Mouse (Mus musculus): Measurements from ENCODE around the gene Ipo11. TPM values are rescaled to one million over a fixed set of nuclear protein-coding genes. Genes with fewer than 3 reads are reported as not detected.

The Ipo11 gene
- polyA plus RNA-seq, 1 experiment = 12.6 TPM

DNA sequence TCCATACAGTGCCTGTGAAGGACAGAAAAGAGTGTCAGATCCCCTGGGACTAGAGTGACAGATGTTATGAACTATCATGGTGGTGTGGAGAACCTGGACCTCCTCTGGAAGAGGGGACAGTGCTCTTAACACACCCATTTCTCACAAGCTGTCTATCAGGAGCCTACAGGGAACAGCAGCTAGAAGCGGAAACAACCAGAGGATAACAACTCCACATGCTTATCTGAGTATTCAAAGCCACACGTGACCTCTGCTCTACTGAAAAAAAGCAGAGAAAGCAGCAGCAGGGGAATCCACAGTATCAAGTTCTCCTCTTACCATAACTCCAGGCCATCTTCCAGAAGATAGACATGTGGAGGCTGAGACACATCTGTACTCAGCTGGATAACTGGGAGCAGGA is 71.2 kb downstream of the Ipo11 start:
- H3K4me1 ChIP-seq (ENCODE audit: control insufficient read depth, insufficient read depth, insufficient read length) = no peaks in the 10 kb centered on the region
- peaks cover 6% of the 10 kb centered on the region for H3K36me3 ChIP-seq (ENCODE audit: control insufficient read depth, insufficient read depth, low read length)
- TF ChIP-seq CTCF (IDR thresholded peaks at IDR 0.05; ENCODE audit: extremely low read depth, insufficient read depth, insufficient read length, insufficient replicate concordance) = no peak
- no peak for TF ChIP-seq POLR2A (IDR thresholded peaks at IDR 0.05; ENCODE audit: low read depth, low read length)
- 82% methylated on average over 2 of the region's 2 CpGs for WGBS
- DNase-seq (ENCODE audit: low read depth in 1 of 2, low spot score in 2 of 2) = no peak
- H3K27ac ChIP-seq (ENCODE audit: insufficient read depth, low read length) = no peak overlapping the region
- no peak overlapping the region for H3K4me3 ChIP-seq (ENCODE audit: extremely low read depth, insufficient read depth, insufficient read length)
- no peaks in the 10 kb centered on the region for H3K27me3 ChIP-seq (ENCODE audit: control insufficient read depth, insufficient read depth, low read length)

GRCm38 (mm10) chr13:106858779-106859178 is 78.0 kb downstream of the Ipo11 start:
- H3K27me3 ChIP-seq (ENCODE audit: control insufficient read depth, insufficient read depth, low read length) = no peaks in the 10 kb centered on the region
- no peak for DNase-seq (ENCODE audit: low read depth in 1 of 2, low spot score in 2 of 2)
- H3K27ac ChIP-seq (ENCODE audit: insufficient read depth, low read length) = no peak overlapping the region
- H3K36me3 ChIP-seq (ENCODE audit: control insufficient read depth, insufficient read depth, low read length) = peaks cover 3% of the 10 kb centered on the region
- WGBS = 91% methylated on average over 5 of the region's 5 CpGs
- TF ChIP-seq CTCF (IDR thresholded peaks at IDR 0.05; ENCODE audit: extremely low read depth, insufficient read depth, insufficient read length, insufficient replicate concordance) (no peak), POLR2A (IDR thresholded peaks at IDR 0.05; ENCODE audit: low read depth, low read length) (no peak)
- no peaks in the 10 kb centered on the region for H3K4me1 ChIP-seq (ENCODE audit: control insufficient read depth, insufficient read depth, insufficient read length)
- H3K4me3 ChIP-seq (ENCODE audit: extremely low read depth, insufficient read depth, insufficient read length) = no peak overlapping the region

GRCm38 (mm10) chr13:106856556-106856955 is 80.2 kb downstream of the Ipo11 start:
- Histone ChIP-seq H3K4me3 (ENCODE audit: extremely low read depth, insufficient read depth, insufficient read length) (no peak overlapping the region), H3K27me3 (ENCODE audit: control insufficient read depth, insufficient read depth, low read length) (no peaks in the 10 kb centered on the region), H3K4me1 (ENCODE audit: control insufficient read depth, insufficient read depth, insufficient read length) (no peaks in the 10 kb centered on the region), H3K27ac (ENCODE audit: insufficient read depth, low read length) (no peak overlapping the region), H3K36me3 (ENCODE audit: control insufficient read depth, insufficient read depth, low read length) (peaks cover 1% of the 10 kb centered on the region)
- DNase-seq (ENCODE audit: low read depth in 1 of 2, low spot score in 2 of 2) = no peak
- WGBS = 93% methylated on average over 3 of the region's 3 CpGs
- TF ChIP-seq POLR2A (IDR thresholded peaks at IDR 0.05; ENCODE audit: low read depth, low read length) (no peak), CTCF (IDR thresholded peaks at IDR 0.05; ENCODE audit: extremely low read depth, insufficient read depth, insufficient read length, insufficient replicate concordance) (no peak)

DNA sequence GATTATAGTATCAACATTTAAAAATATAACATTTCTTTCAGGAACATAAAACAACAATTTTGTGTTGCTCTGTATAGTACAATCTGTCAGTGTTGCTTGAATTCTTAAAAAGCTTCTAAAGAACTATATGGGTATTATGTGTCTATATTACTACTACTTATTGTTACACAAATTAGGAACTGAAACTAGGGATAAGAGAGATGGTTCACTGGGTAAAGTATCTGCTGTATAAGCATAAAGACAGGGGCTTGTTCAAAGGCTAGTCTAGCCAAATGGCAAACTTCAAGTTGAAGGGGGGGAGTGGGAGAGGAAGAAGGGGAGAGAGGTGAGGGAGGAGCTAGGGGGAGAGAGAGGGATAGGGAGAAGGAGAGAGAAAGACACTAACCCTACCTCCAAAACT is 89.2 kb downstream of the Ipo11 start:
- Histone ChIP-seq H3K36me3 (ENCODE audit: control insufficient read depth, insufficient read depth, low read length) (no peaks in the 10 kb centered on the region), H3K4me1 (ENCODE audit: control insufficient read depth, insufficient read depth, insufficient read length) (peaks cover 2% of the 10 kb centered on the region; the same call in 1 of the 2 replicates), H3K4me3 (ENCODE audit: extremely low read depth, insufficient read depth, insufficient read length) (no peak overlapping the region), H3K27me3 (ENCODE audit: control insufficient read depth, insufficient read depth, low read length) (no peaks in the 10 kb centered on the region), H3K27ac (ENCODE audit: insufficient read depth, low read length) (no peak overlapping the region)
- DNase-seq (ENCODE audit: low read depth in 1 of 2, low spot score in 2 of 2) = no peak
- TF ChIP-seq CTCF (IDR thresholded peaks at IDR 0.05; ENCODE audit: extremely low read depth, insufficient read depth, insufficient read length, insufficient replicate concordance) (no peak), POLR2A (IDR thresholded peaks at IDR 0.05; ENCODE audit: low read depth, low read length) (no peak)

- no peak for DNase-seq (ENCODE audit: low read depth in 1 of 2, low spot score in 2 of 2)
- no peaks in the 10 kb centered on the region for H3K27me3 ChIP-seq (ENCODE audit: control insufficient read depth, insufficient read depth, low read length)
- H3K4me1 ChIP-seq (ENCODE audit: control insufficient read depth, insufficient read depth, insufficient read length) = peaks cover 2% of the 10 kb centered on the region; the same call in 1 of the 2 replicates
- 75% methylated on average over 3 of the region's 3 CpGs for WGBS
- no peak overlapping the region for H3K27ac ChIP-seq (ENCODE audit: insufficient read depth, low read length)
- peaks cover 2% of the 10 kb centered on the region; the same call in 1 of the 2 replicates for H3K36me3 ChIP-seq (ENCODE audit: control insufficient read depth, insufficient read depth, low read length)
- no peak overlapping the region for H3K4me3 ChIP-seq (ENCODE audit: extremely low read depth, insufficient read depth, insufficient read length)
- no peak for TF ChIP-seq POLR2A (IDR thresholded peaks at IDR 0.05; ENCODE audit: low read depth, low read length)
- no peak for TF ChIP-seq CTCF (IDR thresholded peaks at IDR 0.05; ENCODE audit: extremely low read depth, insufficient read depth, insufficient read length, insufficient replicate concordance)
These were observed 91.8 kb downstream of the Ipo11 start for GRCm38 (mm10) chr13:106844928-106845327.

DNA sequence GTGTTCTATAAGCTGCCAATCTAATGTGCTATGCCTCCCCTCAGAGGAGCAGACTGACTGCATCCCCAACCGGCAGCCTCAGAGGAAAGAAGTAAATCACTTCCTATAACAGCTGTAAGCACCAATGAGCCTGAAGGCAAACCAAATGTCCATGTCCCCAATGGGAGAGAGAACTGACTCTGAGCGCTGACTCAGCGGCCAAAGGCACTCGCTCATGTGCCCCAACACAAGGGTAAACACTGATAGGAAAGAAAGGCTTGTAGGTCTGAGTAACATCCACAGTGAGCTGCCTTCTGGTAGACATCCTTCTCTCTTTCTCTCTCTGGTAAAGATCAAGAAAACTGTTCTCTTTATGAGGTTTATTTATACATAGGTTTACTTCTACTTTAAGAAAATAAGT is 94.2 kb downstream of the Ipo11 start:
- DNase-seq (ENCODE audit: low read depth in 1 of 2, low spot score in 2 of 2) = no peak
- WGBS = 79% methylated on average over 4 of the region's 4 CpGs
- Histone ChIP-seq H3K27ac (ENCODE audit: insufficient read depth, low read length) (no peak overlapping the region), H3K36me3 (ENCODE audit: control insufficient read depth, insufficient read depth, low read length) (peaks cover 4% of the 10 kb centered on the region; the same call in 1 of the 2 replicates), H3K4me1 (ENCODE audit: control insufficient read depth, insufficient read depth, insufficient read length) (no peaks in the 10 kb centered on the region), H3K27me3 (ENCODE audit: control insufficient read depth, insufficient read depth, low read length) (no peaks in the 10 kb centered on the region), H3K4me3 (ENCODE audit: extremely low read depth, insufficient read depth, insufficient read length) (no peak overlapping the region)
- TF ChIP-seq POLR2A (IDR thresholded peaks at IDR 0.05; ENCODE audit: low read depth, low read length) = no peak

DNA sequence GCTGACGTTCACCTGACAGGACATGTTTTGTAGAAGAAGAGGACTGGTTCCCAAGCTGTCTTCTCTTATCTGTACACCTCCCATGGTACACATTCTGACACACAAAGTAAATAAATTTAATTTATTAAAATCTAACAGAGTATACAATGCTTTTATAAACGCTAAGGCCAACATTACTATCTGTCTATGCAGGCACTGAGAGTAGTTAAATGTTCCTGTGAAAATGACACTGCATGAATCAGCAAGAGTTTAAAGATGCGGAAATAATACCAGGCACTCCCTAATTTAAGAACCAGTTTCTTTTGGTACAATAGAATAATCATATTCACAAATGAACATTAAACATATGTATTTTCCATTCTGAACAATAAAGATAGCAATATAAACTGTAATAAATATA is 98.0 kb downstream of the Ipo11 start:
- no peak for TF ChIP-seq CTCF (IDR thresholded peaks at IDR 0.05; ENCODE audit: extremely low read depth, insufficient read depth, insufficient read length, insufficient replicate concordance)
- TF ChIP-seq POLR2A (IDR thresholded peaks at IDR 0.05; ENCODE audit: low read depth, low read length) = no peak
- peaks cover 3% of the 10 kb centered on the region; the same call in 1 of the 2 replicates for H3K4me1 ChIP-seq (ENCODE audit: control insufficient read depth, insufficient read depth, insufficient read length)
- peaks cover 4% of the 10 kb centered on the region; the same call in 1 of the 2 replicates for H3K36me3 ChIP-seq (ENCODE audit: control insufficient read depth, insufficient read depth, low read length)
- H3K4me3 ChIP-seq (ENCODE audit: extremely low read depth, insufficient read depth, insufficient read length) = no peak overlapping the region
- H3K27ac ChIP-seq (ENCODE audit: insufficient read depth, low read length) = no peak overlapping the region
- DNase-seq (ENCODE audit: low read depth in 1 of 2, low spot score in 2 of 2) = no peak
- WGBS = 83% methylated on average over 3 of the region's 3 CpGs
- no peaks in the 10 kb centered on the region for H3K27me3 ChIP-seq (ENCODE audit: control insufficient read depth, insufficient read depth, low read length)

Data from spleen, adult 2 months (tissue).